Mouse (Mus musculus): ENCODE measurements around the gene Hnrnpc. TPM values are rescaled to one million over a fixed set of nuclear protein-coding genes. Genes with fewer than 3 reads are reported as not detected.

Hnrnpc gene
- 100 to 1,000 TPM; 253 to 273 TPM for total RNA-seq (2021)

- DNase-seq (ENCODE audit: extremely low spot score in 1 of 2, low spot score in 1 of 2): peak; percentile 100
Measured at GRCm38 (mm10) chr14:52103856-52104676, at the start of gene Hnrnpc. Gene Hnrnpc, minus strand, starts transcription at chr14:52104028.

GRCm38 (mm10) chr14:52152613-52153012 lies 48.8 kb upstream of the Hnrnpc start:
- no peak for DNase-seq (ENCODE audit: extremely low spot score in 1 of 2, low spot score in 1 of 2)

- DNase-seq (ENCODE audit: extremely low spot score in 1 of 2, low spot score in 1 of 2): peak in 1 of 2 experiments; percentile 9
Measured at GRCm38 (mm10) chr14:52152179-52152578, 48.4 kb upstream of the Hnrnpc start.

GRCm38 (mm10) chr14:52149888-52150287 lies 46.1 kb upstream of the Hnrnpc start:
- no peak for DNase-seq (ENCODE audit: extremely low spot score in 1 of 2, low spot score in 1 of 2)

GRCm38 (mm10) chr14:52146540-52146939 lies 42.7 kb upstream of the Hnrnpc start:
- DNase-seq (ENCODE audit: extremely low spot score in 1 of 2, low spot score in 1 of 2): no peak

- DNase-seq (ENCODE audit: extremely low spot score in 1 of 2, low spot score in 1 of 2): no peak
Measured at GRCm38 (mm10) chr14:52144165-52144564, 40.3 kb upstream of the Hnrnpc start.

GRCm38 (mm10) chr14:52141445-52142127 lies 37.8 kb upstream of the Hnrnpc start:
- DNase-seq (ENCODE audit: extremely low spot score in 1 of 2, low spot score in 1 of 2): no peak

GRCm38 (mm10) chr14:52140577-52141444 lies 37.0 kb upstream of the Hnrnpc start:
- no peak for DNase-seq (ENCODE audit: extremely low spot score in 1 of 2, low spot score in 1 of 2)

- no peak for DNase-seq (ENCODE audit: extremely low spot score in 1 of 2, low spot score in 1 of 2)
Measured at GRCm38 (mm10) chr14:52133584-52133983, 29.8 kb upstream of the Hnrnpc start.

- DNase-seq (ENCODE audit: extremely low spot score in 1 of 2, low spot score in 1 of 2): no peak
Measured at GRCm38 (mm10) chr14:52124636-52125035, 20.8 kb upstream of the Hnrnpc start.

- DNase-seq (ENCODE audit: extremely low spot score in 1 of 2, low spot score in 1 of 2): peak; percentile 42 to 83
Measured at GRCm38 (mm10) chr14:52123918-52124317, 20.1 kb upstream of the Hnrnpc start.

- no peak for DNase-seq (ENCODE audit: extremely low spot score in 1 of 2, low spot score in 1 of 2)
Measured at GRCm38 (mm10) chr14:52120169-52120568, 16.3 kb upstream of the Hnrnpc start.

- DNase-seq (ENCODE audit: extremely low spot score in 1 of 2, low spot score in 1 of 2): peak; percentile 37 to 38
Measured at GRCm38 (mm10) chr14:52118823-52119608, 15.2 kb upstream of the Hnrnpc start.

- no peak for DNase-seq (ENCODE audit: extremely low spot score in 1 of 2, low spot score in 1 of 2)
Measured at GRCm38 (mm10) chr14:52118456-52118822, 14.6 kb upstream of the Hnrnpc start.

- no peak for DNase-seq (ENCODE audit: extremely low spot score in 1 of 2, low spot score in 1 of 2)
Measured at GRCm38 (mm10) chr14:52117241-52117640, 13.4 kb upstream of the Hnrnpc start.

- no peak for DNase-seq (ENCODE audit: extremely low spot score in 1 of 2, low spot score in 1 of 2)
Measured at GRCm38 (mm10) chr14:52114101-52114500, 10.3 kb upstream of the Hnrnpc start.

- DNase-seq (ENCODE audit: extremely low spot score in 1 of 2, low spot score in 1 of 2): no peak
Measured at GRCm38 (mm10) chr14:52110346-52110745, 6.5 kb upstream of the Hnrnpc start, which contains the start of gene Rpgrip1. Gene Rpgrip1, plus strand, starts transcription at chr14:52110704.

GRCm38 (mm10) chr14:52108025-52108424 lies 4.2 kb upstream of the Hnrnpc start:
- DNase-seq (ENCODE audit: extremely low spot score in 1 of 2, low spot score in 1 of 2): no peak

GRCm38 (mm10) chr14:52106741-52107140 lies 2.9 kb upstream of the Hnrnpc start:
- peak in 1 of 2 experiments; percentile 18 for DNase-seq (ENCODE audit: extremely low spot score in 1 of 2, low spot score in 1 of 2)

- no peak for DNase-seq (ENCODE audit: extremely low spot score in 1 of 2, low spot score in 1 of 2)
Measured at GRCm38 (mm10) chr14:52105308-52105707, 1.5 kb upstream of the Hnrnpc start.

Data from layer of hippocampus, postnatal 25 days (tissue).